Mouse (Mus musculus): Measurements from ENCODE around the gene Ifnz.
A peak's percentile ranks its signal among the peaks of the same experiment; 100 is the strongest.
"Not testable (repeated sequence)": the region's sequence is repeated elsewhere in the genome, so short reads cannot be mapped to it uniquely, and the experiment has no call there.

Gene Ifnz

GRCm38 (mm10) chr4:88785409-88785808, 3.5 kb downstream of the Ifnz start, which contains the start of gene Gm13276:
Gene Gm13276 (plus strand): TSS chr4:88785709.
- not testable (repeated sequence) for DNase-seq (ENCODE audit: low spot score)

DNA sequence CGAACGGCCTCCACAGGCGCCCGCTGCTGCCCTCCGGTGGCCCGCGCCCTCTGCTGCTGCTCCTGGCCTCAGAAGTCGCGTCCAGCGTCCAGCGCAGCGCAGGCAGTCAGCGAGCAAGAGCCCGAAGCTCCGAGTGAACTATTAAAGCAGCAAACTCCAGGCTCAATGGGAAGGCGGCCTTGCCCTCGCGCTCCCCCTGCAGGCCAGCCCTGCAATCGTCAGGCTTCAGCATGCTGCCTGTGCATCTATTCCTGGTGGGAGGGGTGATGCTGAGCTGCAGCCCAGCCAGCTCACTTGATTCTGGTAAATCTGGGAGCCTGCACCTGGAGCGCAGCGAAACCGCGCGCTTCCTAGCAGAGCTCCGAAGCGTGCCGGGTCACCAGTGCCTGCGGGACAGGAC, 6.5 kb downstream of the Ifnz start, which contains the start of gene Gm13277:
Gm13277 (plus strand) TSS at position 231 of the 400 bp plus-strand sequence.
- peak; percentile 73 for DNase-seq (ENCODE audit: low spot score)

DNA sequence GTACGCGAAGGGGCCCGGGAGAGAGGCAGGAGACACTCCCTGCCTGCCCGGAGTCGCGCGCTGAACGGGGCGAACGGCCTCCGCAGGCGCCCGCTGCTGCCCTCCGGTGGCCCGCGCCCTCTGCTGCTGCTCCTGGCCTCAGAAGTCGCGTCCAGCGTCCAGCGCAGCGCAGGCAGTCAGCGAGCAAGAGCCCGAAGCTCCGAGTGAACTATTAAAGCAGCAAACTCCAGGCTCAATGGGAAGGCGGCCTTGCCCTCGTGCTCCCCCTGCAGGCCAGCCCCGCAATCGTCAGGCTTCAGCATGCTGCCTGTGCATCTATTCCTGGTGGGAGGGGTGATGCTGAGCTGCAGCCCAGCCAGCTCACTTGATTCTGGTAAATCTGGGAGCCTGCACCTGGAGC, 9.3 kb downstream of the Ifnz start, which contains the start of gene Gm13278:
Gm13278 (plus strand) TSS at position 301 of the 400 bp plus-strand sequence.
- DNase-seq (ENCODE audit: low spot score), result not testable (repeated sequence)

- peak; percentile 57 for DNase-seq (ENCODE audit: low spot score)
Measured at GRCm38 (mm10) chr4:88793936-88794675, 12.2 kb downstream of the Ifnz start, which contains the start of gene Gm13275. Gene Gm13275 (plus strand): TSS chr4:88794487.

DNA sequence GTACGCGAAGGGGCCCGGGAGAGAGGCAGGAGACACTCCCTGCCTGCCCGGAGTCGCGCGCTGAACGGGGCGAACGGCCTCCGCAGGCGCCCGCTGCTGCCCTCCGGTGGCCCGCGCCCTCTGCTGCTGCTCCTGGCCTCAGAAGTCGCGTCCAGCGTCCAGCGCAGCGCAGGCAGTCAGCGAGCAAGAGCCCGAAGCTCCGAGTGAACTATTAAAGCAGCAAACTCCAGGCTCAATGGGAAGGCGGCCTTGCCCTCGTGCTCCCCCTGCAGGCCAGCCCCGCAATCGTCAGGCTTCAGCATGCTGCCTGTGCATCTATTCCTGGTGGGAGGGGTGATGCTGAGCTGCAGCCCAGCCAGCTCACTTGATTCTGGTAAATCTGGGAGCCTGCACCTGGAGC, 15.2 kb downstream of the Ifnz start, which contains the start of gene Gm13279:
Gm13279 (plus strand) TSS at position 301 of the 400 bp plus-strand sequence.
- DNase-seq (ENCODE audit: low spot score), result not testable (repeated sequence)

DNA sequence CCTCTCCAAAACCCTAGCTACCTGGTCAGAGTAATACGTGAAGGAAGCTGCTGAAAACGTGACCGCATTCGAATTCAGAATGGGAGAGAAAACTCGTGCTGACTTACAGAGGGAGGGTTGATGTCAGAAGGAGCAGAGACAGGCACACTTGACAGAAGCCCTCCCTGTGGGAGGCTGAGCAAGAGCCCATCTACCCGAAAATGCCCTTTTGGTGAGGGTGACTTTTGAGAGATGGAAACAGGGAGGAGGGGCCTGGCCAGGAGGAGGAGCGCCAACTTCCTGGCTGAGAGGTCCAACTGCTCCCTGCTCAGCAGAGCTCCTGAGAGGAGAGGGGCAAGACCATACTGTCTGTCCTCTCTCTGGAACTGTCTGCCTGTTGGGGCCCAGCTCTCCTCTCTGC, 17.4 kb downstream of the Ifnz start, which contains the start of gene Gm13285:
Gm13285 (plus strand) TSS at position 301 of the 400 bp plus-strand sequence.
- DNase-seq (ENCODE audit: low spot score), result not testable (repeated sequence)

- not testable (repeated sequence) for DNase-seq (ENCODE audit: low spot score)
Measured at GRCm38 (mm10) chr4:88802954-88803353, 21.0 kb downstream of the Ifnz start, which contains the start of gene Gm13287. Gene Gm13287 (plus strand): TSS chr4:88803254.

GRCm38 (mm10) chr4:88805231-88805630, 23.3 kb downstream of the Ifnz start, which contains the start of gene Gm13288:
Gene Gm13288 (plus strand): TSS chr4:88805531.
- not testable (repeated sequence) for DNase-seq (ENCODE audit: low spot score)

- DNase-seq (ENCODE audit: low spot score), result peak; percentile 5
Measured at GRCm38 (mm10) chr4:88805761-88806160, 23.8 kb downstream of the Ifnz start.

DNA sequence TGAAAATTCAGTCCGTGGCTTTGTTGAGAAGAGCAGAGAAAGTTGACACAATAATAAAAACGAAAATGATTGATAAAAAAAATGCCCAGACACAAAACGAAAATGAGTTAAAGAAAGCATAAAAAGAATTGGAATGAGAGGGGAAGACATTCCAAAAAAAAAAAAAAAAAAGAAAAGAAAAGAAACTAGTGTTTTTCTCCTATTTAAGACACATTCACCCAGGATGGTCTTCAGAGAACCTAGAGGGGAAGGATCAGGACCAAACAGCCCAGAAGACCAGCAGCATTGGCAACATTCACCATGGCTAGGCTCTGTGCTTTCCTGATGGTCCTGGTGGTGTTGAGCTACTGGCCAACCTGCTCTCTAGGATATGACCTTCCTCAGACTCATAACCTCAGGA, 34.0 kb downstream of the Ifnz start, which contains the start of gene Ifna7:
Ifna7 (plus strand) TSS at position 301 of the 400 bp plus-strand sequence.
- DNase-seq (ENCODE audit: low spot score), result no peak

GRCm38 (mm10) chr4:88819659-88820058, 37.7 kb downstream of the Ifnz start, which contains the start of gene Ifna11:
Gene Ifna11 (plus strand): TSS chr4:88819959.
- DNase-seq (ENCODE audit: low spot score), result no peak

- peak; percentile 8 for DNase-seq (ENCODE audit: low spot score)
Measured at GRCm38 (mm10) chr4:88822995-88823394, 41.1 kb downstream of the Ifnz start.

DNA sequence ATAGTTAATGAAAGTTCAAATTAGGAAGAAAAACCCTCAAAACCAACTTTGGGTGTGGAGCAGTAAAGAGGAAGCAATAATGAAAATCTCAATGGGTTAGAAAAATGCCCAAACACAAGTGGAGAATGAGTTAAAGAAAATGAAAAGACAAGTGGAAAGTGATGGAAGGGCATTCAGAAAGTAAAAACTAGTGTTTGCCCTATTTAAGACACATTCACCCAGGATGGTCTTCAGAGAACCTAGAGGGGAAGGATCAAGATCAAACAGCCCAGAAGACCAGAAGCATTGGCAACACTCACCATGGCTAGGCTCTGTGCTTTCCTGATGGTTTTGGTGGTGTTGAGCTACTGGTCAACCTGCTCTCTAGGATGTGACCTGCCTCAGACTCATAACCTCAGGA, 45.2 kb downstream of the Ifnz start, which contains the start of gene Ifna6:
Ifna6 (plus strand) TSS at position 301 of the 400 bp plus-strand sequence.
- not testable (repeated sequence) for DNase-seq (ENCODE audit: low spot score)

DNA sequence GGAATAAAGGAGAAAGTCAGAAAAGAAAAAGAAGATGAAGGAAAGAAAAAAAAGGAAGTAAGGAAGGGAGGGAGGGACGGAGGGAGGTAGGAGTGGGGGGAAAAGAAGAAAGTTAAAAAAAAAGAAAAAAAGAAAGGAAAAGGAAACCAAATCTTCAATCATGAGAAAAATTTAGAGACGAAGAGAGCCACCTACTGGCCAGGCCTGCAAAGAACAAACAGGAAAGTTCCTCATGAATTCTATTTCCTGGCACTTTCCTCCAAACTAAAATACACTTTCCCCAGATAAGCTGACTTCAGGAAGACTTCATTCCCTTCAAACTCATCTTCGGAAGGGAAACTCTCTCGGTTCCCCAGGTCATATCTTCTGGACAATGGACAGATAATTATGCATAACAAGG, 48.6 kb downstream of the Ifnz start:
- peak; percentile 16 for DNase-seq (ENCODE audit: low spot score)
